Mouse (Mus musculus) B cell, adult 62 days (primary cell): ENCODE measurements around the gene Cited4. TPM values are rescaled to one million over a fixed set of nuclear protein-coding genes. Genes with fewer than 3 reads are reported as not detected.

Experiments
- total RNA-seq: library from RNA; stranded (reverse); gene quantifications from 4 replicates; pipeline ENCODE4 v1.2.4, GENCODE M21; 2023

Cited4 gene
- total RNA-seq = not detected in 4 replicates

DNA sequence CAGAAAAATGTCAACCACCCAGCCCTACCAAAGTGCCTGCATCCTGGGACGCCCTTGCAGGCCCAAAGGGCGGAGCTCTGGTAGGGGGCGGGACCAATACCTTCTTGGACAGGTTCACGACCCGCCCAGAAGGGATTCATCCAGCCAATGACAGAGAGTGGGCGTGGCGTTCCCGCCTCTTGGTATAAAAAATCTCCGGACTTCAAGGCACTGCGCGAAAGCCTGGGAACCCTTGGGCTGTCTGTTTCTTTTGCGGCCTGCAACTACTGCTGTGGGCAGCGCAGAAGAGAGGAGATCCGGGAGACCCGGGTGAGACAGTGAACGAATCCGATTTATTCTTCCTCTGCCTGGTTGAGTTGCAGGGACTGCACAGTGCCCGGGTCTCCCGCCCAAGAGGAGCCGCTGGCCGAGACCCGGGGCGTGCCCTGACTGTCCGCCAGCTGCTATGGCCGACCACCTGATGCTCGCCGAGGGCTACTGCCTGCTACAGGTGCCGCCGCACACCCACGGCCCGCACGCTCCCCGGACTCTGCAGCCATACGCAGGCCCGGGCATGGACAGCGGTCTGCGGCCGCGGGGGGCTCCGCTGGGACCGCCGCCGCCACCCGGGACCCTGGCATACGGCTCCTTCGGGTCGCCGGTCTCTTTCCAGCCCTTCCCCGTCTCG, at the start of gene Cited4:
TSS of gene Cited4 (plus strand) at position 215 of the 667 bp plus-strand sequence.

Other genes with a start within 250 kb of the Cited4 start
- gene Slfnl1, start 134.3 kb upstream of the Cited4 start, total RNA-seq = 0.41 to 0.97 TPM (median 0.60 TPM) in 4 replicates
- 16.3 to 19.1 TPM (median 18.0 TPM) in 4 replicates for gene Ctps, start 96.3 kb upstream of the Cited4 start, total RNA-seq
- gene Gm8439, start 77.8 kb upstream of the Cited4 start, total RNA-seq = not detected in 4 replicates
- not detected in 4 replicates for gene Kcnq4, start 82.0 kb downstream of the Cited4 start, total RNA-seq
- 81.7 to 86.2 TPM (median 85.0 TPM) in 4 replicates for gene Nfyc, start 165.0 kb downstream of the Cited4 start, total RNA-seq
- 0.55 to 1.6 TPM (median 0.75 TPM) in 4 replicates for gene Rims3, start 188.2 kb downstream of the Cited4 start, total RNA-seq